Mouse (Mus musculus) heart, embryonic 13.5 days (tissue): Measurements from ENCODE around the gene Ess2. TPM values are rescaled to one million over a fixed set of nuclear protein-coding genes. Genes with fewer than 3 reads are reported as not detected.

Experiments used
- ATAC-seq: fragments of 200-750 bp; cut with Nextera tagmentation; 2 replicates; pipeline ENCODE4 v1.8.0; 2017; ENCODE audit warnings: moderate TSS enrichment; ENCODE audit not compliant: insufficient number of reproducible peaks, low FRiP score, low TSS enrichment; ENCODE audit errors: extremely low read depth
- H3K27ac ChIP-seq: fragments of 300-500 bp; sonication (generic); replicated peaks from 2 replicates; pipeline ENCODE4 v1.5.1; 2015; ENCODE audit warnings: moderate library complexity, mild to moderate bottlenecking, inconsistent platforms
- H3K27me3 ChIP-seq: fragments of 300-500 bp; sonication (generic); replicated peaks from 2 replicates; pipeline ENCODE4 v1.6.1; 2015; ENCODE audit warnings: mild to moderate bottlenecking, inconsistent platforms
- H3K36me3 ChIP-seq: fragments of 300-500 bp; sonication (generic); 2 replicates; pipeline ENCODE4 v1.6.1; 2015; ENCODE audit warnings: mild to moderate bottlenecking, inconsistent platforms
- H3K4me1 ChIP-seq: fragments of 300-500 bp; sonication (generic); 2 replicates; pipeline ENCODE4 v1.6.1; 2015; ENCODE audit warnings: inconsistent platforms
- H3K4me2 ChIP-seq: fragments of 300-500 bp; sonication (generic); 2 replicates; pipeline ENCODE4 v1.6.1; 2015; ENCODE audit warnings: inconsistent platforms, mild to moderate bottlenecking, moderate library complexity
- H3K4me3 ChIP-seq: fragments of 300-500 bp; sonication (generic); 2 replicates; pipeline ENCODE4 v1.5.1; 2015; ENCODE audit warnings: moderate library complexity, mild to moderate bottlenecking, inconsistent platforms
- H3K9ac ChIP-seq: fragments of 300-500 bp; sonication (generic); 2 replicates; pipeline ENCODE4 v1.6.1; 2015; ENCODE audit warnings: inconsistent platforms, mild to moderate bottlenecking, moderate library complexity
- H3K9me3 ChIP-seq: fragments of 300-500 bp; sonication (generic); 2 replicates; pipeline ENCODE4 v1.6.1; 2016; ENCODE audit warnings: inconsistent platforms
- WGBS: fragments of 180-500 bp; shearing (Covaris S2); methylation state at CpG from one replicate; pipeline ENCODE4 v1.1.7; 2015; ENCODE audit warnings: mixed read lengths; 5-methylcytosine and 5-hydroxymethylcytosine counted together
- polyA plus RNA-seq: library from polyadenylated mRNA; unstranded; fragments of >200 nt; fragmentation: Nextera tagmentation; extraction: Ambion mirVana; gene quantifications from 2 replicates; pipeline ENCODE4 v1.2.1, GENCODE M21; 2015

The Ess2 gene
- polyA plus RNA-seq, 1 experiment from 2014 or later: 27.5 TPM

GRCm38 (mm10) chr16:17920586-17920985, 9.4 kb upstream of the Ess2 start:
- 8% methylated on average over 20 of the region's 20 CpGs for WGBS
- no peak for ATAC-seq
- H3K36me3 ChIP-seq: peaks cover 10% of the 10 kb centered on the region
- H3K4me3 ChIP-seq: peak overlapping the region; percentile 87
- H3K9me3 ChIP-seq: no peaks in the 10 kb centered on the region
- peaks cover 24% of the 10 kb centered on the region for H3K4me1 ChIP-seq
- H3K27me3 ChIP-seq: peaks cover 53% of the 10 kb centered on the region
- H3K4me2 ChIP-seq: peak overlapping the region; percentile 96
- H3K9ac ChIP-seq: peak overlapping the region; percentile 92
- no peak overlapping the region for H3K27ac ChIP-seq

- Histone ChIP-seq H3K27ac (no peak within 1 kb of the TSS), H3K4me1 (peaks cover 20% of the 10 kb centered on the region), H3K9me3 (no peaks in the 10 kb centered on the region), H3K9ac (peak within 1 kb of the TSS; percentile 62), H3K27me3 (peaks cover 79% of the 10 kb centered on the region), H3K4me3 (peak within 1 kb of the TSS; percentile 46), H3K4me2 (peak within 1 kb of the TSS; percentile 68), H3K36me3 (no peaks in the 10 kb centered on the region)
- ATAC-seq: no peak
- under 1% methylated on average over 106 of the region's 106 CpGs for WGBS
Observed at GRCm38 (mm10) chr16:17914307-17915249, 3.4 kb upstream of the Ess2 start, which contains the start of gene Gsc2. Gsc2 (minus strand) TSS chr16:17915059.

- no peak within 1 kb of the TSS for H3K9ac ChIP-seq
- WGBS: 86% methylated on average over 14 of the region's 14 CpGs
- ATAC-seq: no peak
- H3K4me2 ChIP-seq: no peak within 1 kb of the TSS
- peaks cover 55% of the 10 kb centered on the region for H3K36me3 ChIP-seq
- no peak within 1 kb of the TSS for H3K27ac ChIP-seq
- H3K4me1 ChIP-seq: no peaks in the 10 kb centered on the region
- no peaks in the 10 kb centered on the region for H3K9me3 ChIP-seq
- no peak within 1 kb of the TSS for H3K4me3 ChIP-seq
- H3K27me3 ChIP-seq: no peaks in the 10 kb centered on the region
Observed at GRCm38 (mm10) chr16:17898462-17898861, 12.7 kb downstream of the Ess2 start, which contains the start of the genes Dgcr2 and Tssk2. Dgcr2 (minus strand) TSS chr16:17898562. Tssk2 (plus strand) TSS chr16:17898637.

- no peaks in the 10 kb centered on the region for H3K27me3 ChIP-seq
- no peak overlapping the region for H3K4me3 ChIP-seq
- H3K9ac ChIP-seq: no peak overlapping the region
- no peak overlapping the region for H3K27ac ChIP-seq
- no peak overlapping the region for H3K4me2 ChIP-seq
- peaks cover 31% of the 10 kb centered on the region for H3K36me3 ChIP-seq
- H3K9me3 ChIP-seq: no peaks in the 10 kb centered on the region
- ATAC-seq: no peak
- H3K4me1 ChIP-seq: peaks cover 12% of the 10 kb centered on the region
Observed at GRCm38 (mm10) chr16:17896091-17896490, 15.1 kb downstream of the Ess2 start.

GRCm38 (mm10) chr16:17893923-17894322, 17.2 kb downstream of the Ess2 start, which contains the start of gene Tssk1:
Tssk1 (plus strand) TSS chr16:17894223.
- no peak within 1 kb of the TSS for H3K27ac ChIP-seq
- no peaks in the 10 kb centered on the region for H3K27me3 ChIP-seq
- no peak within 1 kb of the TSS for H3K9ac ChIP-seq
- peaks cover 10% of the 10 kb centered on the region for H3K36me3 ChIP-seq
- WGBS: 84% methylated on average over 2 of the region's 2 CpGs
- no peak within 1 kb of the TSS for H3K4me2 ChIP-seq
- no peaks in the 10 kb centered on the region for H3K9me3 ChIP-seq
- H3K4me3 ChIP-seq: no peak within 1 kb of the TSS
- peaks cover 26% of the 10 kb centered on the region for H3K4me1 ChIP-seq
- ATAC-seq: no peak

GRCm38 (mm10) chr16:17892606-17893005, 18.5 kb downstream of the Ess2 start:
- no peak overlapping the region for H3K4me2 ChIP-seq
- WGBS: 42% methylated on average over 3 of the region's 3 CpGs
- no peak overlapping the region for H3K4me3 ChIP-seq
- peak overlapping the region; percentile 66; the same call in 1 of the 2 replicates for H3K9ac ChIP-seq
- ATAC-seq: no peak
- peak overlapping the region; percentile 53; the same call in 1 of the 2 replicates for H3K27ac ChIP-seq
- no peaks in the 10 kb centered on the region; the same call in 1 of the 2 replicates for H3K36me3 ChIP-seq
- peaks cover 26% of the 10 kb centered on the region for H3K4me1 ChIP-seq
- no peaks in the 10 kb centered on the region for H3K27me3 ChIP-seq
- no peaks in the 10 kb centered on the region for H3K9me3 ChIP-seq

GRCm38 (mm10) chr16:17891567-17891959, 19.6 kb downstream of the Ess2 start, which contains the start of gene Gm20518:
Gm20518 (minus strand) TSS chr16:17891671.
- H3K4me3 ChIP-seq: peak within 1 kb of the TSS; percentile 95
- WGBS: under 1% methylated on average over 38 of the region's 38 CpGs
- peak within 1 kb of the TSS; percentile 98 for H3K9ac ChIP-seq
- no peaks in the 10 kb centered on the region for H3K9me3 ChIP-seq
- H3K27ac ChIP-seq: peak within 1 kb of the TSS; percentile 98
- peak; percentile 96 for ATAC-seq
- H3K4me1 ChIP-seq: peaks cover 30% of the 10 kb centered on the region
- peak within 1 kb of the TSS; percentile 89 for H3K4me2 ChIP-seq
- no peaks in the 10 kb centered on the region; the same call in 1 of the 2 replicates for H3K36me3 ChIP-seq
- no peaks in the 10 kb centered on the region for H3K27me3 ChIP-seq

GRCm38 (mm10) chr16:17890917-17891566, 20.1 kb downstream of the Ess2 start:
- Histone ChIP-seq H3K4me1 (peaks cover 30% of the 10 kb centered on the region), H3K4me2 (peak overlapping the region; percentile 89), H3K36me3 (no peaks in the 10 kb centered on the region; the same call in 1 of the 2 replicates), H3K9ac (peak overlapping the region; percentile 98), H3K9me3 (no peaks in the 10 kb centered on the region), H3K4me3 (peak overlapping the region; percentile 95), H3K27me3 (no peaks in the 10 kb centered on the region), H3K27ac (peak overlapping the region; percentile 98)
- peak; percentile 65 for ATAC-seq
- WGBS: under 1% methylated on average over 44 of the region's 44 CpGs

GRCm38 (mm10) chr16:17890342-17890727, 20.8 kb downstream of the Ess2 start:
- H3K9me3 ChIP-seq: no peaks in the 10 kb centered on the region
- H3K36me3 ChIP-seq: no peaks in the 10 kb centered on the region; the same call in 1 of the 2 replicates
- H3K4me2 ChIP-seq: peak overlapping the region; percentile 89
- H3K4me1 ChIP-seq: peaks cover 30% of the 10 kb centered on the region
- no peak for ATAC-seq
- 55% methylated on average over 2 of the region's 2 CpGs for WGBS
- H3K27ac ChIP-seq: peak overlapping the region; percentile 98
- peak overlapping the region; percentile 95 for H3K4me3 ChIP-seq
- H3K9ac ChIP-seq: peak overlapping the region; percentile 98
- H3K27me3 ChIP-seq: no peaks in the 10 kb centered on the region

GRCm38 (mm10) chr16:17889689-17890341, 21.3 kb downstream of the Ess2 start:
- Histone ChIP-seq H3K9ac (peak overlapping the region; percentile 98), H3K27ac (0 out of 2 replicates have a peak overlapping the region, but pooled peaks have one; percentile 98), H3K4me2 (peak overlapping the region; percentile 89), H3K27me3 (no peaks in the 10 kb centered on the region), H3K9me3 (no peaks in the 10 kb centered on the region), H3K4me3 (peak overlapping the region; percentile 95), H3K36me3 (peaks cover 2% of the 10 kb centered on the region; the same call in 1 of the 2 replicates), H3K4me1 (peaks cover 30% of the 10 kb centered on the region)
- ATAC-seq: no peak
- 80% methylated on average over 6 of the region's 6 CpGs for WGBS
